Mouse (Mus musculus) megakaryocyte, embryonic 14.5 days (primary cell): Measurements from ENCODE around the gene Rab27a.

ENCODE experiments used
- FLI1 ChIP-seq: IDR thresholded peaks from 2 replicates; pipeline ENCODE4 v1.6.1; 2012; ENCODE audit warnings: low read length, inconsistent platforms, mixed read lengths
- GATA1 ChIP-seq: IDR thresholded peaks from 3 replicates; pipeline ENCODE4 v1.6.1; 2012; ENCODE audit warnings: mixed read lengths, low read length, inconsistent platforms, borderline replicate concordance

DNA sequence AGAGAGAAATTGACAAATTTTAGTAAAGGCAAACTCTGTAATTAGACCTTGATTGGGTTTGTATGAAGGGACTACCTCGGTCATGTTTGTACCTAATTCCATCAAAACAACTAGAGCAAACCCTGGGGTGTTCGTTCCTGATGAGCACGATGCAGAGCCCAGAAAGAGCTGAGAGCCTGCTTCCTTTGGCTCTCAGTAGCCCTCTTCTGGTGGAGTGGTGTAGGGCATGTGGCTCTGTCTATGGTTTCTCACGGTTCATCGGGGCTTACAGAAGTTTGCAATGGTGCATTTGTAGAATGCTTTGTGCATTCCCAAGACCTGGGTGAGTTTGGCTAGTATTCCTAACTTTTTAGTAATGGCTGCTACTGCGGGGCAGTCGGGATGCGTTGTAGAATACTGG lies 77.1 kb downstream of the Rab27a start:
- no peak for TF ChIP-seq FLI1
- TF ChIP-seq GATA1, result no peak
